Mouse (Mus musculus) embryo, embryonic 11 days (tissue): Measurements from ENCODE around the gene Osbpl9.

Source experiments
- DNase-seq: peaks from one replicate; pipeline ENCODE4 v3.0.0-alpha.2; 2015

Gene Osbpl9

GRCm38 (mm10) chr4:109203931-109204330 lies 1.9 kb upstream of the Osbpl9 start:
- DNase-seq = no peak

GRCm38 (mm10) chr4:109199069-109199468 lies 3.0 kb downstream of the Osbpl9 start:
- no peak for DNase-seq

DNA sequence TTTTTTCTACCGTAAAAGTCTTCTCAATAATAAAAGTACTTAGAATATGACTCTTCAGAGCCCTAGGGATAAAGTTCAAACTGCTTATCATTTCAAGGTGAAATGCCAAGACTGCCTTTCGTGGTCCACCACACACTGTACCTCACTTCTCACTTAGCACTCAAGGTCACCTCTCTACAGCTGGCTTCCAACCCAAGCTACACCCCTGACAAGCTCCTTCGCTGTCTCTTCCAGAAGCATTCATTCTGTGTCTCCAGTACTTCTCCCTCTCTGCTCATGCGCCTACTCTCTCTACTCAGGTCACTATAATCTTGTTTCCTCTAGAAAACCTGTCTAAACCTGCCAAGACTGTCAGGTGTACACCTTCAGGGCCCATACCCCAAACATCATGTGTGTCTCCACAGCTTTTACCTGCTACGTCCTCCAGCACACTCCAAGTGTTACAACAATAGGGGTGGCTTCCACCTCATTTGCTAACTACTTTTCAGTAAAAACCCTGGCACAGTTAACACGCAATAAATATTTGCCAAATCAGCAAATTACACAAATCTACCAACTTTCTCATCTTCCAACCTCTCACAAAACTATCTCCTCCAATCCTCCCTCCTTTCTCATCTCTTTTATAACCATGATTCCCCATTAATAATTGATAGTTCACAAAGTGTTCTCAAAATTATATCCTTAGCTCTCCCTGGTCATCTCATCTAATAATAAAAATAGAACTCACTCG lies 6.0 kb downstream of the Osbpl9 start:
- no peak for DNase-seq

DNA sequence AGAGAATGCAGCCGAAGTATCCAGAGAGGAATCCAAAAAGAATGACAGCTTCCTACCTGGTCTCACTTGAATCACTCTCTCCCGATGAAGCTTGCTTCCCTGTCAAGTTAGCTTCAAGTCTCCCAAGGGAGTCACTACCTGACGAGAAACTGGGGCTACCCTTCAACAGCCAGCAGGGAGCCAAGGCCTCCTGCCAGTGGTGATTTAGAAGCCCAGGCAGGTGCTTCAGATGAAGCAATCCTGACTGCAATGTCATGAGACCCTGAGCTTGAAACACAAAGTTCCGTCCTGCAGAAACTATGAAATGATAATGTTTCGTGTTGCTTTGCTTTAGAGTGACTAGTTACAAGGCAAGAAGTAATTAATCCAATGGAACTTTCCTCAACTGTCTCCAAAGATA lies 8.2 kb downstream of the Osbpl9 start:
- DNase-seq = no peak

DNA sequence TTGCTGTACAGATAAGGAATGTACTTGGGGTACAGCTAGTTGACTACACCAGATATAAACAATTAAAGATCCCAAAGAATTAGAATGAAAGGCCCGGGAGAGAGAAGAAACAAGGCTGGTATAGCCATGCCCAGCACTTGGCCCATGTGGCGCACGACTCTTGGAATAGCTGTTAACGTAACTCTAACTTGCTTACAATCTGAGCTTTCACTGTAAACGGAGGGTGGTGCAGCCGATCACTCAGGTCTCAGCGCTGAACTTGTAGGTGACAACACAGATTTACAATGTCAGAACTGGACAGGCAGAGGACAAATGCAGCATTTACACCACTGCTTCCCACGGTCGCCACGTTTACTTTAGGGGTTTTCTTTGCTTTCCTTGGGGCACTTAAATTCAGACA lies 10.5 kb downstream of the Osbpl9 start:
- no peak for DNase-seq

- DNase-seq = no peak
Measured at GRCm38 (mm10) chr4:109185616-109186405, 16.3 kb downstream of the Osbpl9 start.

- DNase-seq = no peak
Measured at GRCm38 (mm10) chr4:109175677-109176076, 26.4 kb downstream of the Osbpl9 start.

DNA sequence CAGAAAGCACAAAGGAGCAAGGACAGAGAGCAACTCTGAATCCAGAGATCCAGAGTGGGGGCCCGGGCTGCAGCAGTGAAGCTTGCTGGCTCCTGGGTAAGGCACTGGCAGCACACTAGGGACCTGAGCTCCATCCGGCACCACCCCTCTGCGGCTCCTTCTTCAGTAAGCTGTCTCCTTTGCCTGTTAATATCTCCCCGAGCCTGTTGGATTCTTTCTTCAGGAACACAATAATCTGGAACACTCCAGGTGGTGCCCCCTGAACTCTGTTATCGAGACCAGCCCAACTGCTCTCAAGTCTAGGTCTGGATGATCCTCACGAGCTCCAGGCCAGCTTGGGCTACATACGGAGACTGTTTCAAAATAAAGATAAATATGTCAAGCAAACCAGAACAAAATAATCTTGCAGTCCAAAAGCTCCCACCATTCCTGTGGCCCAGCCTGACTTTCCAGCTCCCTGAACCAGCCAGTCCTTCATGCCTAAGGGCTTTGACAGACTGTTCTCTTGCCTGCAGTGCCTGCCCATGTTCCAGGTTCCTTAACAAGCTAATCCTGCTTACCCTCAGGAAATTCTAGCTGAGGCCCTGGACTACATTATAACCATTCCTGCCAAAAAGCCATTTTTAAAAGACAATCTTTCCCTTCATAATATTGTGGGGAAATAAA lies 28.2 kb downstream of the Osbpl9 start:
- no peak for DNase-seq

- no peak for DNase-seq
Measured at GRCm38 (mm10) chr4:109173369-109173768, 28.7 kb downstream of the Osbpl9 start.

GRCm38 (mm10) chr4:109165521-109166173 lies 36.4 kb downstream of the Osbpl9 start:
- DNase-seq = peak; percentile 85

DNA sequence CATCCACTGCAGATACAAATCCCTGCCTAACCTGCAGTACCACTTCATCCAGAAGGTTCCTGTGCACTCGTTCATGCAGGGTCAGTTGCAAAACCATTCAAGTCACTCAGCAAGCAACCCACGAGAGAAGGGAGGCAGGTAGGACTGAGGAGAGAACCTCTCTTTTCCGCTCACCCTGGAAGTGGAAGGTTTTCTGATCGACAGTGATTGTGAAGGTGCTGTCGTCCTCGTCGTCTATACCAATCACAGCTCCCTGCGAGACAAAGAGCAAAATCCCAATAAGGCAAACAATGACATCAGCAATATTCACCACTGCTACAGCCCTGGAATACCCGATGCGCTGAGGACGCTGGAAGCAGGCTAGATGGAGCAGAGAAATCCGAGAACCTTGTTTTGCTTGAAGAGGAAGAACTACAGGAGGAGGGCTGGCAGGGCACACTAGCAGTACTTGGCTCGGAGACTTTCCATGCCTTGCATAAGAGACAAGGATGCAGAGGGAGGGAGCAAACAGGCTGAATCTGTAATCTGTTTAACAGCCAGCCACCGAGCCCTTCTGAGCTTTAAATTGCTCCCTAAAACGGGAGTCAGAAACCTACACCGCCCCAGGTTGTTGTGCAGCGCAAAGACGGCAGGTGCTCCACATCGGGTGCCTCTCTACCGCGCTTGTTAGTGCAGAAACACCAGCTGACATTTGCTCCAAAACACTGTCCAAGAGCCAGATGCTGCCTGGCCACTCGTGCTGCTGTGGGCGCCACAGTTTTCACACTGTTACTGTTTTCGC lies 45.4 kb downstream of the Osbpl9 start:
- DNase-seq = no peak

DNA sequence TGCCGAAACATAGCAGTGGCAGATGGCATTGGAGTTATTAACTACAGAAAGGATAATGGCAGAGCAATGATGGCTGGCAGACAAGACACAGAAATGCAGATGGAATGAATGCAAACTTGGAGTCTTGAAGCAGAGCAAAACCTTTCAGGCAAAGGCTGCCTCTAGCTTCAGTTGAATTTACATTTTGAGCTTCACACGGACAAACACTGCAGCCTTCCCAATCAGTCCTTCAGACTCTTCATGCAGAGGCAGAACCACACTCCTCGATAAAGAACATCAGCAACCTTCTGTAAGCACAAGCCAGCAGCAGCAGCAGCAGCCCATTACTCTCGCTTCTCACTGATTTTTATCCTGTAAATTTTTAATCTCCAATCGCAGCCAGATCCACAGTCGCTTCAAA lies 46.0 kb downstream of the Osbpl9 start:
- no peak for DNase-seq

DNA sequence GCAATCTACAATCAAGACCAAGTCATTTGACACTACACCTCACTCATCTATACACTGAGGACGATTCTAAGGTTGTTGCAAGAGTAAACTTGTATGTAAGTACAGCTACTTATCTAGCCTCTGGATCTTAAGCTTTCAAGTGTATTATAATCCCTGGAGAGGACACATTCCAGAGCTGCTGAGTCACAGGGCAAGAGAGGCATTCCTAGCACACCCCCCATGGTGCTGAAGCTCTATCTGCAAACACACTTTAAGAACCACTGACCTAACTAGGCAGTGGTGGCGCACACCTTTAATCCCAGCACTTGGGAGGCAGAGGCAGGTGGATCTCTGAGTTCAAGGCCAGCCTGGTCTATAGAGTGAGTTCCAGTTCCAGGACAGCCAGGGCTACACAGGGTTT lies 51.9 kb downstream of the Osbpl9 start:
- DNase-seq = no peak

DNA sequence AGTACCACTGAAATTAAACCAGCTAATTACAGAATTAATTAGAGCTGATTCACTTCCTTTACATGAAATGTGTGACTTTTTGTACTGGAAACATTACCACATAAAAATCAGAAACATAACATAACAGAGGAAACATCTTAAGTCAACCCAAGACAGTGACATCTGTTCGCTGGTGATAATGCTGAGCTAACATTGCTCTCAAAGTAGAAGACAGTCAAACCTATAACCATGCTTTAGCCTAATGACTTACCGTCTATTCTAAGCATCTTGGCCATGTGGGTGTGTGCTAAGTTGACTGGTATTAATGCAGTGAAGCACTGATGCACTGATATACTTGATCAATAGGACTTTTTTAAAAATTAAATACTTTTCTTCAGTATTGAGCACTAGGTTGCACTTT lies 52.7 kb downstream of the Osbpl9 start:
- no peak for DNase-seq

- DNase-seq = peak; percentile 78
Measured at GRCm38 (mm10) chr4:109147278-109148038, 54.6 kb downstream of the Osbpl9 start.

DNA sequence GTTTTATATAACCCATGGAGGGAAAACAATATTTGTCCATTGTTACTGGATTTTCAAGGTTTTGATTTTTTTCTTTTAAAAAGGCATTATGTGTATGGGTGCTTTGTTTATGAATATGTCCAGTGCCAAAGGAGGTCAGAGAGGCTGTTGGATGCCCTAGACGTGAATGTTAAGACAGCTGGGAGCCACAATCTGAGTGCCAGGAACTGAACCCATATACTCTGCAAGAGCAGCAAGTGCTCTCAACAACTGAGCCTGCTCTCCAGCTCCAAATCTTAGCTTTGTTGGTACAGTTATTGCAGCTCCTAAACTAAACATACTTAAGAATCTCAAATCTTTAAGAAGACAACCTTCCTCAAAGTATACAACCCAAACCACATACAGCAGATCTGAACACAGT lies 59.0 kb downstream of the Osbpl9 start:
- DNase-seq = no peak

DNA sequence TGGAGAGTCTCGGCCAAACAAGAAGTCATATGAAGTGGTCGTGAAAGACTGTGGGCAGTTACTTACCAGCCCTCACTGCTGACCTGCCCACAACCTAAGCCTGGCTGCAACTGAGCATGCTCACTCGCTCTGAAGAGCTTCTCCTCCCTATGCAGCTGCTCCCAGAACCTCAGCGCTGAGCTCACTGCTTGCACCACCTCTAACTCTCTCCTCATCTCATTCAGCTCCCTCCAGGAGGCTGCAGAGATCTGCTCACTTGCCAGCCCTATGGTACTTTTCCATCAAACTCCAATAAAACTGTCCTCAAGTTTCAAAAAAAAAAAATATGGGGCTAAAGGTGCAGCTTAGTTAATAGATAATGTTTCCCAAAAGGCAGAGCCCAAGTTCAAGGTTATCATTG lies 63.5 kb downstream of the Osbpl9 start:
- peak; percentile 23 for DNase-seq

GRCm38 (mm10) chr4:109136475-109137125 lies 65.5 kb downstream of the Osbpl9 start:
- no peak for DNase-seq

DNA sequence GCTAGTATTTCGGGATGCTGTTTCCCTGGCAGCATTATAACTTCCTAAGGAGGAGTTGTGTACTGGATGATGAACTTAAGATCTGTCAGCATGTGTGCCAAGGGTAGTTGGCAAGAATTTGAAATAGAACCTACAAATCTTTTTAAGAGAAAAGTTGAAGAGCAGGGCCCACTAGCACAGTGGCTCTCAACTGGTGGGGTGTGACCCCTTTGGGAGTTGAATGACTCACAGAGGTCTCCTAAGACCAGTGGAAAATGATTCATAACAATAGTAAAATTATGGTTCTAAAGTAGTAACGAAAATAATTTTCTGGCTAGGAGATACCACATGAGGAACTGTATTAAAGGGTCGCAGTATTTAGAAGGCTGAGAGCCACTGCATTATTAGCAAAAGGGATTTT lies 67.1 kb downstream of the Osbpl9 start:
- no peak for DNase-seq

DNA sequence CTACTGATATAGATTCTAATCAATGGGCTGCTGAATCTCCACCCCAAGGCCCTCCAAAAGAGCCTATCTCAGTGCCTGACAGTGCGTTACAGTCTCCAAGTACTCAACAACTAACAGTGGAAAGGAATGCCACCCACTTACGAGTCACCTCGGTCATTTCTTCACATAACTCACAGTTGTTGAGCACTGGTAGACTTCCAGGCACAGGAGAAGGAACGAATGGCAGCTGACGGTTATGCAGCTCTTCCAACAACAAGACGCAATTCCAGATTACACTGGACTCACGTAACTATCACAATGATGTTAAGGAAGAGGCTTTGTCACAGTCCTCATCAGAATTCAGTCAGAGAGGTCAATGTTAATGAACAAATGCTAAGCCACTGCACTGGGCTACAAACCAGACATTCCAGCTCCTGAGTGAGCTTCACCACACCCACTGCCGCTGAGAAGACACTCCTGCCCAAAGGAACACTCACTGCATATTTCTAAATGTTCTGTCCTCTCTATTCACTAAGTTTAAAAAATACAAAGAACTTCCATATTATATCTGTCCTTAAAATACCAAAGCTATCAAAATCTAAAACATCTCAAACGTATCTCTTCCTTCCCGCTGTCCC lies 70.7 kb downstream of the Osbpl9 start:
- DNase-seq = no peak

DNA sequence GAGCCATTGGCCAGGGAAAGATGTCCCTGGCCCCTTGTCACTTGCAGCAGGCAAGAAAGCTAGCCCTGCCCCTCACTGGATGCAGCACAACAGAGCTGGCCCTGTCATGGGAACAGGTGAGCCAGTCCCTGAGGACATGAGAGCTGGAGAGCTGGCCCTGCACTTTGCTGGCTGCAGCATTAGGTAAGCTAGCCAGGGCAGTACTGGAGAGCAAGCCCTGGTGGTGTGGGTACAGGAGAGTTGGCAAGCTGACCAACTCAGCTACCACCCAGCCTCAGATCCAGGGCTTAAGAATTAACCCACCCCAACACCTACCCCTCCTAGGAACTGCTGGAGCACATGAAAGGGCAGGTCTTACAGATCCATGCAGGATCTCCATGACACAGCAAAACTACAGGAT lies 73.1 kb downstream of the Osbpl9 start:
- DNase-seq = no peak
